Mouse (Mus musculus): ENCODE data around the gene Acsbg2. TPM values are rescaled to one million over a fixed set of nuclear protein-coding genes. Genes with fewer than 3 reads are reported as not detected.

Gene Acsbg2
- total RNA-seq, 1 experiment from 2014 or later = 0.44 TPM

- DNase-seq = no peak
Observed at GRCm38 (mm10) chr17:56871767-56872166, 2.5 kb downstream of the Acsbg2 start.

- no peak for DNase-seq
Observed at GRCm38 (mm10) chr17:56870287-56870953, 3.8 kb downstream of the Acsbg2 start.

- no peak for DNase-seq
Observed at GRCm38 (mm10) chr17:56869481-56869977, 4.7 kb downstream of the Acsbg2 start.

GRCm38 (mm10) chr17:56866071-56866470 is 8.2 kb downstream of the Acsbg2 start:
- DNase-seq = no peak

GRCm38 (mm10) chr17:56861197-56861596 is 13.1 kb downstream of the Acsbg2 start:
- no peak for DNase-seq

- DNase-seq = no peak
Observed at GRCm38 (mm10) chr17:56858922-56859321, 15.3 kb downstream of the Acsbg2 start.

GRCm38 (mm10) chr17:56858216-56858615 is 16.0 kb downstream of the Acsbg2 start:
- DNase-seq = peak; percentile 81

- no peak for DNase-seq
Observed at GRCm38 (mm10) chr17:56855421-56855820, 18.8 kb downstream of the Acsbg2 start.

GRCm38 (mm10) chr17:56851167-56851566 is 23.1 kb downstream of the Acsbg2 start:
- no peak for DNase-seq

GRCm38 (mm10) chr17:56849710-56850109 is 24.5 kb downstream of the Acsbg2 start:
- no peak for DNase-seq

- no peak for DNase-seq
Observed at GRCm38 (mm10) chr17:56848785-56849184, 25.5 kb downstream of the Acsbg2 start.

GRCm38 (mm10) chr17:56843678-56844077 is 30.6 kb downstream of the Acsbg2 start:
- DNase-seq = no peak

- no peak for DNase-seq
Observed at GRCm38 (mm10) chr17:56842173-56842572, 32.1 kb downstream of the Acsbg2 start.

GRCm38 (mm10) chr17:56840524-56840923 is 33.7 kb downstream of the Acsbg2 start:
- no peak for DNase-seq

- DNase-seq = no peak
Observed at GRCm38 (mm10) chr17:56836336-56836735, 37.9 kb downstream of the Acsbg2 start.

- no peak for DNase-seq
Observed at GRCm38 (mm10) chr17:56833381-56833780, 40.9 kb downstream of the Acsbg2 start.

- DNase-seq = no peak
Observed at GRCm38 (mm10) chr17:56832918-56833317, 41.3 kb downstream of the Acsbg2 start.

- peak; percentile 99 for DNase-seq
Observed at GRCm38 (mm10) chr17:56831111-56831816, 43.0 kb downstream of the Acsbg2 start.

- DNase-seq = no peak
Observed at GRCm38 (mm10) chr17:56830411-56831110, 43.7 kb downstream of the Acsbg2 start, which contains the start of gene Rfx2. Rfx2 (minus strand) TSS chr17:56831013.

GRCm38 (mm10) chr17:56829795-56830194 is 44.5 kb downstream of the Acsbg2 start:
- DNase-seq = peak; percentile 41

- DNase-seq = no peak
Observed at GRCm38 (mm10) chr17:56829171-56829570, 45.1 kb downstream of the Acsbg2 start.

GRCm38 (mm10) chr17:56826718-56827117 is 47.5 kb downstream of the Acsbg2 start:
- DNase-seq = no peak

GRCm38 (mm10) chr17:56823352-56823751 is 50.9 kb downstream of the Acsbg2 start:
- peak; percentile 49 for DNase-seq
